Mouse (Mus musculus) retina, adult 2 months (tissue): ENCODE data around the gene Pxn.
A peak's percentile ranks its signal among the peaks of the same experiment; 100 is the strongest.
"Not testable (repeated sequence)": the region's sequence is repeated elsewhere in the genome, so short reads cannot be mapped to it uniquely, and the experiment has no call there.

Source experiments
- DNase-seq: peaks from one replicate; pipeline ENCODE4 v3.0.0-alpha.2; 2012; ENCODE audit warnings: low read depth, low spot score

Pxn gene

DNA sequence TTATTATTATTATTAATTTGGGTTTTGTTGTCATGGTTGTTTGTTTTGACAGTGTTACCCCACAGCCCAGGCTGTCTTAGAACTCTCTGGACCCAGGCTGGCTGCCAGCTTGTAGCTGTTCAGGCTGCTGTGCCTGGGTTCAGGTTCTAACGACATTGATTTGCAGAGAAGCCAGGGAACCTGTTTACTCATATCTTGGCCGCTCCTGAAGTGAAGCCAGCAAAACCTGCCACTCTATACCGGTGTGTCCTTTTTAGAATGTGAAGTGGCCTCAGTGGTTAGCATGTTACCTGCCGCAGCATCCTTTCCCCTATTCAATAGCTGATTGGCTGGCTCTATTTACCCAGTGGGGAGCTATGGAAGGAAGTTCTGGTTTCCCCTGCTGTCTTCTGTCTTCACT, 19.8 kb upstream of the Pxn start:
- no peak for DNase-seq

DNA sequence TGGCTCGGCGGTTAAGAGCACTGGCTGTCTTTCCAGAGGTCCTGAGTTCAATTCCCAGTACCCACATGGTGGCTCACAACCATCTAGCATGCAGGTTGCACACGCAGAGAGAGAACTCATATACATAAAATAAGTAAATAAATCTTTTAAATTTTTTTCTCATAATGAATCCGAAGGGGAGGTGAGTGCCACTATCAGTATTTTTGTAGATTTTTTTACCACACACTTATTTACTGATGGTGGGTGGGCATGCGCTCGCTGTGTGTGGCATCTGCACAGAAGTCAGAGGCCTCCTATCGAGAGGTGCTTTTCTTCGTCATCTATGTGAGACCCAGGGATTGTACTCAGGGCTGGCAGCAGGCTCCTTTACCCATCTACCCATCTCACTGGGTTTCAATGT, 19.1 kb upstream of the Pxn start:
- no peak for DNase-seq

DNA sequence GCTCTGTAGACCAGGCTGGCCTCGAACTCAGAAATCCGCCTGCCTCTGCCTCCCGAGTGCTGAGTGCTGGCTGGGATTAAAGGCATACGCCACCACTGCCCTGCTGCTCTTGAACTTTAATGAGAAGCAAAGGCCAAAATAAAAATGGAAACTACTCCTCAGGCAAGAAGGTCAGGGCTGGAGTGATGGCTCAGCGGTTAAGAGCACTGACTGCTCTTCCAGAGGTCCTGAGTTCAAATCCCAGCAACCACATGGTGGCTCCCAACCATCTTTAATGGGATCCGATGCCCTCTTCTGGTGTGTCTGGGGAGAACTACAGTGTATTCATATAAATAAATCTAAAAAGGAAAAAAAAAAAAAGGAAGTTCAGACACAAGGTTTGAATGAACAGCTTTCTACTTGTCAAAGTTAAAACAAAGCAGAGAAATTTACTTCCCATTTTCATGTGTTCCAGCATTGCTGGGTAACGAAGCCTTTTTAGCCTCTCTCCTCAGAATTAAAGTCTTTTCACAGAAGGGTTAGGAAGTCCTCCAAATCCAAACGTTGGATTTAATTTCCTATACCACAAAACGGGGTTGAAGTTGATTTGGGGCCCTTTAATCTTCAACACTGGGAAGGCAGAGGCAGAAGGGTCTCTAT, 18.4 kb upstream of the Pxn start:
- no peak for DNase-seq

DNA sequence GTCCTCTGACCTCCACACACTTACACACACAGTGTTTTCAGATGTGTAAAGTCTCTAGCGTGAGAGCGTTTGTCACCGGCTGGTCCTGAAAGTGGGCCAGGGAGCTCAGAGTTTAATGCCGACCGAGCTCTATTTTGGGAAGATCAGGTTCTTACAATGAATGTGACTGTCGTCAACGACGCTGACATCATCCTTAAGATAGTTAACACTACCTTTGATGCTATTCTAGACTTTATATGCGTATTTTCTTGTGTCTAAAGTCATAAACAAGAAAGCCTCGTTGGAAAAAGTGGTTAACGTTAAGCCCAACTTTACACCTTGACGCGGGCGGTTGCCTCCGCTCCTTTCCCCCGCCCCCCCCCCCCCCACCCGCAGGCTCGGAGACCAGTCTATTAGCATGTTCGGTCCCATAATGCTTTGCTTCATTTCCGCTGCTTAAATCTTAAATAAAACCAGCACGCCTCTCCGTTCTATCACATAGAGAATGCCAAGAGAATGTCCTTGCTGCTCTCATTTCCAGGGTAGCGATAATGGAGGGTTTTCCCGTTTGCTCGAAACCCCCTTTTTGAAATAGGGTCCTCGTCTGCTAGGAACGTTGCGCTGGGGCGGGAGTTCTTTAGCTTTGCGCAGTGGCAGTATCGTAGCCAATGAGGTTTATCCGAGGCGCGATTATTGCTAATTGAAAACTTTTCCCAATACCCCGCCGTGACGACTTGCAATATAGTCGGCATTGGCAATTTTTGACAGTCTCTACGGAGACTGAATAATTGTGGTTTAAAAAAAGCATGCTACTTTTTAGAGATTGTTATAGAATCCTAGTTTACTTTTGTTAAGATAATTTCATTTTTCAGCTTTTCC, 17.4 kb upstream of the Pxn start:
- DNase-seq: peak; percentile 85

DNA sequence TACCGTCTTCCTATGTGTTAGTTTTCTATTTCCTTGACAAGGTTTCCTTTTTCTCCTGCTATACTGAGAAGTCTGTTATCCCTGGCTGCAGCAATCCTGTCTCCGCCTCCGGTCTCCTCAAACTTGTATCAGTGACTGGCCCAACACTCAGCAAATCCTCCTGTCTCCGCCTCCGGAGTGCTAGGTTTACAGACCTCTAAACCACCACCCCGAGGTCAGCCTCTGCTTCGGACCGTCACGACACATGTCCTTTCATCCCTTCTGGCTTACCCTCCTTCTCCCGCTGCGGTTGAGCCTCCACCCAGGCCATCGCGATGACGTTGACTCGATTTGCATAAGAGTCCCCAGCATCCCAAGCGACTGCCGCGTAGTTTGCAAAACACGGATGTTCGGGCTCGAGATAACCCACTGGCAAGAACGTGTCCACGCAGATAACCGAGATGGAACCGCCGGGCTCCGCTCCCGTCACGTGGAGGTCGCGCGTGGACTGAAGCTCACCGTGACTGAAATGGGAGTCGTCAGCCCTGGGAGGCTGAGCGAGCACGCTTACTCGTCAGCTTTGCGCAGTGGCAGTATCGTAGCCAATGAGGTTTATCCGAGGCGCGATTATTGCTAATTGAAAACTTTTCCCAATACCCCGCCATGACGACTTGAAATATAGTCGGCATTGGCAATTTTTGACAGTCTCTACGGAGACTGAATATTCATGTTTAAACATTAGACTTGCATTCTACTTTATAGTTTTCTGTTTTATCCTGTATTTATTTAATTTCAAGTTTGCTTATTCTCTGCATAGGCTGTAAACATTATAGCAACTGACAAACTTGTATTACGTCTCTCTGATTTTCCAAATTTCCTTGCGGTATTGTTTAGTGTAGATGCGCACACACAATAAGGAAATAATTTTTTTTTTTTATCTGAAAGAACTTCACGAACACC, 16.5 kb upstream of the Pxn start:
- peak; percentile 97 for DNase-seq

DNA sequence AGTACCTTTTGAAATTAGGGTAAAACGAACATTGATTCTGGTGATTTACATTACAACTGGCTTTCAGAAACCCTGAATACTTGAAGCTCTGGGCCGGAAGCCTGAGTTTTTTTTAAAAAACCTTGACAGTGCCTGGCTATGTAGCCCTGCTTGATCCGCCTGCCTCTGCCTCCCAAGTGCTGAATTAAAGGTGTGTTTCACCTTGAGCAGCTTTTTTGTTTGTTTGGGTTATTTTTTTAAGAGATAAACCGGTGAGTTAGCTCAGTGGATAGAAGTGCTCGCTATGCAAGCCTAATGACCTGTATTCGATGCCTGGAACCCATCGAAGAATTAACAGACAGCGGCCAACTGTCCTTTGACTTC, 15.9 kb upstream of the Pxn start:
- no peak for DNase-seq

DNA sequence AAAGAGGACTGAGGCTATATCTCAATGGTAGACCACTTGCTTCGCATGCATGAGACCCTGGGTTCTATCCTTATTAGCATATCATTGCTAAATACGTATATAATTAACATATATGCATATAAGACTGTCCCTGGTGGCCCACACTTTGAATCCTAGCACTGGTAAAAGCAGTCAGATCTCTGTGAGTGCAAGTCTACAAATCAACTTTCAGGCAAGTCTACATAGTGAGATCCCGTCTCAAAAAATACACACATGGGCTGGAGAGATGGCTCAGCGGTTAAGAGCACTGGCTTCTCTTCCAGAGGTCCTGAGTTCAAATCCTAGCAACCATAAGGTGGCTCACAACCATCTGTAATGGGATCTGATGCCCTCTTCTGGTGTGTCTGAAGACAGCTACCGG, 15.4 kb upstream of the Pxn start:
- no peak for DNase-seq

DNA sequence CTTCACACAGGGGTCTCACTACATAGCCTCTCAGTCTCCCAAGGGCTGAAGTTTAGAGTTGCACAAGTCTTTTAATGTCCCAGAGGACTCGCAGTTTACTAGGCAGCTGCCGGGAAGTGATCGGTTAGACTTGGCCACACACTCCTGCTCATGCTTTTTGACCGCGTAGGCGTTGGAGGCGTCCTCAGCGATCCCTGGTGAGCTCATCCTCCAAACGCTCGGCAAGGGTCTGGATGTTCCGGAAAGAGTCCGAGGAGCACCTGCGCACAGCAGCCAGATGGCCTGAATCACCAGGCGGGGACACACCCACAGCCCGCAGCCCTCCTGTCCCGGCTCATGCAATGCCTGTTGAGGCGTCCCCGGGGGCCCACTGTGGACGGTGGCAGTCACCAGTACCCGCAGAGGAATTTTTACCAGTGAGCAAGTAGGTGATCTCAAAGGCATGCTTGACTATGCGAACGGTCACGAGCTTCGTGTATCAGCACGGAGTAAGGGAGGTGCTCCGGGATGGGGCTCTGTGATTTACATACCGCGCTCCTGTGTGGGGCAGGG, 14.6 kb upstream of the Pxn start:
- no peak for DNase-seq

DNA sequence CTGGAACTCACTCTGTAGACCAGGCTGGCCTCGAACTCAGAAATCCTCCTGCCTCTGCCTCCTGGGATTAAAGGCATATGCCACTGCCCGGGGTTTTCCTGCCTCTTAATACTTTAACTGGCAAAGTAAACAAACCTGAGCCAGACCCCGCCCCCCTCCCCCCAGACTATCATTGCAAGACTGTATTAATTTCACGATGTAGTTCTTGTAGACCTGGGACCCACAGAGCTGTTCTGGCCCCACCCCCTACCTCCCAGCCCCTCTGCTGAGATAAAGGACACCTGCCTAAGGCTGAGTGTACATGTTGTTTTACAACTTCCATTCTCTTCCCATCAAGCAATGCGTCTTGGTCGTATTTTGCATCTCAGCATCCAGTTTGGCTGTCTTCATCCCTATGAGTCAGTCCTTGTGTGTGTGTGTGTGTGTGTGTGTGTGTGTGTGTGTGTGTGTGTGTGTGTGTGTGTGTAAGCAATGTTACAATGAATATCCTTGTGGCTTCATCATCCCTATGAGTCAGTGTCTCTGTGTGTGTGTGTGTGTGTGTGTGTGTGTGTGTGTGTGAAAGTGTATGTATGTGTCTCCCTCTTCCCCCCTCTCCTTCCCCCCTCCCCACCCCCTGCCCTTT, 13.7 kb upstream of the Pxn start:
- DNase-seq: no peak

DNA sequence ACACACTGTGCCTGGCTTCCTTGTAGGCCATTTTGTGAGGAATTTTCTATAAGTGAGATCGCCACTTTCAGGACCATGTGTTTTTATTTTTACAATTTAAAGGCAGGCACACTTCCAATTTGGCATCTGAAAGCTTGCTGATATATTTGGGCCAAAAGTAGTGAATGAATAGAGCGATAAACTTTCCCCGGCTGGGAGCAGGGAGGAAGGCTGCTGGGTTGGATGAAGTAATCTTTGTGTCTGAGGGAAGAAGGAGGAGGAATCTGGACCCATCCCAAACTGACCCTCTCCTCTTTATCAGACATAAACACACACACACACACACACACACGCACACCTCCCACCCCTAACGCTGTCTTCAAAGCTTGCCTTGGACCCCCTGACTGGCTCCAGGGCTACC, 13.0 kb upstream of the Pxn start:
- no peak for DNase-seq

DNA sequence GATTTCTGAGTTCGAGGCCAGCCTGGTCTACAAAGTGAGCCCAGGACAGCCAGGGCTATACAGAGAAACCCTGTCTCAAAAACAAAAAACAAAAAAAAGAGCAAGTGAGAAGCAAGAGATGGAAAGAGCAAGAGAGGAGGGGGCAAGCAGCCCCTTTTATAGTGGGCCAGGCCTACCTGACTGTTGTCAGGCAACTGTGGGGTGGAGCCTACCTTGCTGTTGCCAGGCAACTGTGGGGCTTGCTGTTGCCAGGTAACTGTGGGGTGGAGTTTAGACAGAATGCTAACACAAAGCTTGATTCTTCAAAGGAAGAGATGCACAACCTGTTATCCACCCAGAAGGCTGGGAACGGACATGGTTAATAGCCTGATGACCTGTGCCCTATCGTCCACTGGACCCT, 10.9 kb upstream of the Pxn start:
- not testable (repeated sequence) for DNase-seq

DNA sequence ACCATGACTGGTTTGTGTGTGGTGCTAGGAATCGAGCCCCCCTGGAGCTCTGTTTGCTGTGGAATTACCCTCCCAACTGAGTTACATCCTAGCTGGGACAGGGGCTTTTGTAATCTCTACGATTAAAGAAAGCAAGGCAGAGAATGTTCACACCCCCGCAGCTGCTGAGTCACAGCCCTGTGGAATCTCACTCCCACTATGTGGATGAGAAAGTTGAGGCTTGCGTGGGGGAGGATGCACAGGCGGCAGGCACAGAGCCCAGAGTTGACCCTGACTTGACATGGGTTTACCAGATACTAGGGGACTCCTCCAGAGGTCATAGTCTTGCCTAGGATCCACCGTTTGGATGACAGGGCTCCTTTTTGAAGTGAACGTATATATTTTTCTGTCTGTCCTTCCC, 9.4 kb upstream of the Pxn start:
- no peak for DNase-seq

DNA sequence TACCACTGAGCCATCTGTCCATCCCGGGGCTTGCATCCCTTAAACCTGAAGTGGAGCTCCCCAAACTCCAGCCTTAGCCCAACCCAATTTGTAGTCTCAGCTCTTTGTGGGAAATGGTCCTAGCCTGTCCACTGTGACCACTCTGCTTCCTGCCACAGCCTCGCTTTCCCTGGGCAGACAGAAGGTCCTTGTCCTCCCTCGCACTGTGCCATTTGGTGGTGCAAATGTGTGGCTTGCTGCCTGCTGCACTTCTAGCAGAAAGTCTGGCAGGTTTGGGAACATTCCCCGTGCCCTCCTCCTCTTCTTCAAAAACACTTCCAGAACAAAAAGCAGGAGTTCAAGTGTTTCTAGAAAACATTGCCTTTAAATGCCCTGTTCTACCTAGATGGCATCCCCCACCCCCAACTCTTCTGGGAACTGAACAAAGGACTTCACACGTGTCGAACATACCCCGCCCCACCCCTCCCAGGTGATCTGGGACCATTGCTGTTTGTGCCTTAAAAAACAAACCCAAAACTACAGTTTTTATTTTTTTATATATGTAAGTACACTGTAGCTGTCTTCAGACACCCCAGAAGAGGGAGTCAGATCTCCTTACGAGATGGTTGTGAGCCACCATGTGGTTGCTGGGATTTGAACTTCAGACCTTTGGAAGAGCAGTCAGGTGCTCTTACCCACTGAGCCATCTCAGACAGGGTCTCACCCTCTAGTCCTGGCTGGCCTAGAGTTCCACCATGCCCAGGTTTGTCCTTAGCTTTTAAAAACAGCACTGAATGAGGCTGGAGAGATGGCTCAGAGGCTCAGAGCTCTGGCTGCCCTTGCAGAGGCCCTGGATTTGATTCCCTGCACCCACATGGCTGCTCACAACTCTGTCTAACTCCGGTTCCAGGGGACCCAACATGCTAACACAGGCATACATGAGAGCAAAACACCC, 7.9 kb upstream of the Pxn start:
- DNase-seq: no peak

DNA sequence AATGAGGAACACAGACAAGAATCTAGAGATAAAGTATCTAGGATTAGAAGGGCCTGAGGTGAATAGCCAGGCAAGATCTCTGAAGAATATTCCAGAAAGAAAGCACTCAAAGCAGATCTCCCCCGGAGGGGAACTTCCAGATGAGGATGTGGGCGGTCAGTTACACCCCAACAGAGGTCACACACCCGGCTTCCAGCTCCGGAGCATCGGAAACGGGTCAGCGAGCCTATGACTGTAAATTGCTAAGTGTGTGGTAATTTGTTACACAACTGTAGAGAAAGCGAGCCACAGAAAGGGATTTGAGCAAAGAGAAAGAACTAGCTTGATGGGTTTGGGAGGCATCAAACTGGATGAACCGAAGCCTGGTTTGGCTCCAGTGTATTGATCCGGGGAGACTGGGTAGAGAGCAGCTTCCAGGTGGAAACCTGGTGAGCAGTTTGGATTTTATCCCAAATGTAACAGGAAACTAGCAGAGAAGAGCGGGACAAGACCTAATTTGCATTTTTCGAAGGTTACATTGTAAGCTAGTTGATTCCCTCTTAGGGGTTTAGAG, 6.0 kb upstream of the Pxn start:
- no peak for DNase-seq

DNA sequence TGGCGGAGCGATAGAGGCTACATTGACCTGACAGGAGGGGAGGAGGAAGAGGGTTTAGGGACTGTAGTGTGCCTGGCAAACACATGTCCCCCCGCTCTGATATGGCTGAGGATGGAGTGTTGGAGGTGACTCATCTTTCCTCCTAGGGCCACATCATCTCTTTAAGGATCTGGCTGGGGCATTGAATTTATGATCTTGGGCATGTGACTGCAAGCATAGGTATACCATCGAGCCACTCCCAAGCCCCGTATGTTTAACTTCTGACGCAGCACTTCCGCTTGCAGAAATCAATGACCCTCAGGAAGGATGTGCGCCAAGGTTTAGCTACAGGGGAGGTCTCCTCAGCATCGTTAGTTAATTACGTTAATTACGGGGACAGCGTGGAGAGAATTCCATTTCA, 3.4 kb upstream of the Pxn start:
- DNase-seq: no peak

DNA sequence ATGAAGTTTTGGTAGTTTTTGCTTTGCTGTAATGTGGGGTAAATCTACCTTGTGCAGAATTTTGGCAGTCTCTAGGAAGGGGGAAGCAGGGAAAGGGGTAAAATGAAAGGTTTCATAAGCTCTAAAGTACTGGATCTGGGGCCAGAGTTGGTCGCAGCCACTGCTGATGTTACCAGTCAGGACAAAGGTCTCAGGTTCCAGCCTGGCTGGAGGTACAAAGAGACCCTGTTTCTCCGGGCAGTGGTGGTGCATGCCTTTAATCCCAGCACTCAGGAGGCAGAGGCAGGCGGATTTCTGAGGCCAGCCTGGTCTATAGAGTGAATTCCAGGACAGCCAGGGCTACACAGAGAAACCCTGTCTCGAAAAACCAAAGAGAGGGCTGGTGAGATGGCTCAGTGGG, 859 bp upstream of the Pxn start:
- not testable (repeated sequence) for DNase-seq

DNA sequence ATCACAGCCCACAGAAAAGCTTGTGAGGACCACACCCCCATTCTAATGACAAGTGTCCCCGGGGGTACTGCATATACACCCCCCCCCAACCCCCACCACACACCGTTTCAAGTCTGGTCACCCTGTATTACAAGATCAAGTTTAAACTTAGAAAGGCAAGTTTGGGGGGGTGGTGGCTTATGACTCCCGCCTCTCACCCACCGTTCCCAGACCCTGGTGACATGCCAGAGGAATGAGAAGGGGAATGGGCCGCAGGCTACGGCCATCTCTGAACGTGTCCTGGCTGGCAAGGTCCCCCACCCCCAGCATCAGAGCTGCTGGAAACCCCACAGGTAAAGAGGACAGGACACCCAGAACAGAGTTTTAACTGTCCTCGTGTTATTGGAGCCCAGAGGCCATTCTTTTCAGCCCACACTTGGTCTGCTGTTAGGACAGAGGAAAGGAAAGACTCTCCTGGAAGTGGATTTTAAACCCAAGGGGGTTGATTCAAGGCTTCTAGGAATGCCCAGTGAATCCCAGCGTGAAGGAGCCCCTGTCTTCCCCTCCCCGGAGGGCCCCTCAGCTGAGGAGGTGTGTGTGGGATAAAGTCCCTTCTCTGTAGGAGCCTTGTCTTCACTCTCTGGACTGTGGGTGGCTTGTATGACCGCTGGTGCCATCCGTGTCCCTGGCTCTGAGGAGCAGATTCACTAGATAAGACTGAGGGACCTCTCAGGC, 948 bp downstream of the Pxn start:
- no peak for DNase-seq

DNA sequence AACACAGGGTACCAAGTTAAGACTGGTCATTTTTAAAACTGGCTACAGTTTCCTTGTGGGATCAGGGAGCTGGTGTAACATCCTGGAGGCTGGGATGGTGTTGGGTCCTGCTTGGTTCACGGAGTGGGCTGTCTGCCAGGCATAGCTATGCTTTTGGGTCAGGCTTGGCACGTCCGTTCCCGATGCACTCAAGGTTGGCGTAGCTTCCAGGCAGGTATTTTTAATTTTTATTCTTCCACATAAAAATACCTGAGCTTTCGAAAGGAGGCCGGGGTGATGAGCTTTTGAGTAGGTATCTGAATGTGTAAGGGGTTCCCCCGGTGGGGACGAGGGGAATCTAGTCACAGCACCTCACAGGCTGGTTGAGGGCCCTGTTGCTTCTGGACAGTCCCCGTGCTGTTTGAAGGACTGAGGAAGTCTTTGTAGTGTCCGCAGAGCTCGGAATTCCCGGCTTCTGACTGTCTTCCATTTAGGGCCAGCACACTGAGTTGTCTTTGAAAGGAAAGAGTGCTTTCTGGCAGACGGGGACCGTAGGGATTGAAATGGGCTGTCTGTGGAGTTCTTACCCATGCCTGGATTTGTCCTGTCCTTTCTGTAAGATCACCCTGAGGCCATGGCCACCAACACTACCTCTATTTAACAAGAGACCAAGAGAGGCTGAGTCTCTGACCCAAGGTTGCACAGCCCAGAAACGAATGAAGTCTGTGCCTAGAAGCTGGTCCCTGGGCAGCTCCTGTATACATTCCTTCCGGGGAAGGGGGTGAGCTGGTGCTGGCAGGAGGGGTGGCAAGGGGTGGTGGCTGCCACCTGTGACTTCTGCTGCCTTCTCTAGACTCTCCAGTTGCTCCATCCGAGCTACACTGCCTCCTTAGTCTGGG, 1.7 kb downstream of the Pxn start:
- DNase-seq: no peak

DNA sequence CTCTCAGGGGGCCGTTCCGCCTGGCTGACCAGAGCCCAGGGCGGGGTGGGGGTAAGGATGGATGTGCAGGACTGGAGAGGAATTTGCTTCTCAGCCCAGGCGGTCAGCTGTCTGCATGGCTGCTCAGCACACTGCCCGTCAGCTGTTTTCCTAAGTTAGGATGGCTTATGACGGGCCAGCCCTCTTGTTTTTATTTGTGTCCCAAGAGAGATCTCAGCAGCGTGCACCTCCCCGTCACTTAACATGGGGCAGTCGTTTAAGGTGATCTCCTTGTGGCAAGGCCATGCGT, 2.3 kb downstream of the Pxn start:
- no peak for DNase-seq
